25 mouse cellular contexts compared by ENCODE assay signal in the genomic region with DNA sequence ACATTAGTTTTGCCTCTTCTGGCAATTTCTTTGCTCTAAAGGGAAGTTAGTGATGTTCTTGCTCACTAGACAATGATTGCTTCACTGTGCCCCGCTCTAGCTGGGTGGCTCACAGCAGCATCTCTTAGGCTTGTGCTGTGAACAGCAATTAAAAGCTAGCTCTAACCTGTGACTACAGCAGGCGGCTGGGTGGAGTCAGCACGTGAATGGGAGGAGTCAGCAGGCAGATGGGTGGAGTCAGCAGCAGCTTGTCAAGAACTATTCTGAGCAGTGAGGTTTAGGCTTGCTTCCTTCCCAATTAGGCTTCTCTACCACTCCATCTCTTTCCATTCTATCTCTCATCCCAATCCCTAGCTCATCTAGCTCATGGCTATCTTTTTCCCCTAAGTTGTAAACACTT.
A peak's percentile ranks its signal among the peaks of the same experiment; 100 is the strongest.
DNase-seq lines count a peak whose midpoint lies in the region; ATAC-seq and TF ChIP-seq lines count a peak whose summit lies in the region.
"Had no signal": no experiment of that assay in that cellular context is flagged by ENCODE, and none has a peak within 500 bp of the region (broad histone marks: within the 10 kb centered on the region; RNA-seq: fewer than 3 reads in every experiment).

No protein-coding gene starts in this region.

- H3K27ac ChIP-seq in kidney, embryonic 16.5 days (ENCODE audit: low read length): no peak overlapping the region
- H3K27ac ChIP-seq in MEL (ENCODE audit: control insufficient read depth, low read depth, low read length): no peak overlapping the region
- no peak overlapping the region for H3K27ac ChIP-seq in midbrain, embryonic 16.5 days (ENCODE audit: low read length)
- no peak overlapping the region for H3K27ac ChIP-seq in forebrain, embryonic 14.5 days (ENCODE audit: low read depth, low read length)
- H3K27ac ChIP-seq: embryonic facial prominence, embryonic 15.5 days; forebrain, embryonic 12.5 days; hindbrain, embryonic 10.5 days; hindbrain, postnatal 0 days; neural tube, embryonic 13.5 days; stomach, embryonic 15.5 days had no signal

- H3K4me3 ChIP-seq in kidney, embryonic 16.5 days (ENCODE audit: low read length): no peak overlapping the region
- H3K4me3 ChIP-seq in MEL (ENCODE audit: control insufficient read depth in 1 of 2, insufficient read depth in 1 of 2, low read depth in 2 of 2, low read length in 2 of 2): no peak overlapping the region
- no peak overlapping the region for H3K4me3 ChIP-seq in midbrain, embryonic 16.5 days (ENCODE audit: low read depth, low read length)
- H3K4me3 ChIP-seq in forebrain, embryonic 14.5 days (ENCODE audit: low read depth, low read length): no peak overlapping the region
- H3K4me3 ChIP-seq: embryonic facial prominence, embryonic 15.5 days; forebrain, embryonic 12.5 days; hindbrain, embryonic 10.5 days; layer of hippocampus, adult 2 months; neural tube, embryonic 13.5 days; stomach, embryonic 15.5 days had no signal

- H3K36me3 ChIP-seq in kidney, embryonic 16.5 days (ENCODE audit: insufficient read depth, low read length): no peaks in the 10 kb centered on the region
- no peaks in the 10 kb centered on the region for H3K36me3 ChIP-seq in MEL (ENCODE audit: control insufficient read depth in 1 of 2, insufficient read depth in 2 of 2, low read length in 2 of 2)
- 0 out of 2 replicates have a peak, but pooled peaks cover 2% of the 10 kb centered on the region for H3K36me3 ChIP-seq in midbrain, embryonic 16.5 days (ENCODE audit: control insufficient read depth, insufficient read depth, low read length)
- 0 out of 2 replicates have a peak, but pooled peaks cover 3% of the 10 kb centered on the region for H3K36me3 ChIP-seq in forebrain, embryonic 14.5 days (ENCODE audit: control insufficient read depth, insufficient read depth, low read length)
- H3K36me3 ChIP-seq: embryonic facial prominence, embryonic 15.5 days; forebrain, embryonic 12.5 days; hindbrain, embryonic 10.5 days; stomach, embryonic 15.5 days had no signal

- H3K4me1 ChIP-seq in kidney, embryonic 16.5 days (ENCODE audit: insufficient read depth, low read length): no peaks in the 10 kb centered on the region
- H3K4me1 ChIP-seq in MEL (ENCODE audit: control insufficient read depth in 1 of 2, insufficient read depth in 2 of 2, low read length in 2 of 2): no peaks in the 10 kb centered on the region
- H3K4me1 ChIP-seq in midbrain, embryonic 16.5 days (ENCODE audit: control insufficient read depth, insufficient read depth, low read length): no peaks in the 10 kb centered on the region
- no peaks in the 10 kb centered on the region for H3K4me1 ChIP-seq in forebrain, embryonic 14.5 days (ENCODE audit: control insufficient read depth, insufficient read depth, low read length)
- H3K4me1 ChIP-seq: embryonic facial prominence, embryonic 15.5 days; forebrain, embryonic 12.5 days; neural tube, embryonic 13.5 days; stomach, embryonic 15.5 days had no signal

- DNase-seq in kidney, adult 9 months: peak; percentile 10
- DNase-seq in A20 (ENCODE audit: low read depth, low spot score) (peak; percentile 25), MEL (ENCODE audit: low read depth, low spot score) (peak; percentile 48)
- DNase-seq in spleen, adult 18-20 months: no peak
- no peak for DNase-seq in forebrain, embryonic 14.5 days (ENCODE audit: low spot score)
- DNase-seq: adrenal gland, adult 2 months; cerebellum, adult 11 months; cerebellum, postnatal 14 days; kidney, postnatal 10 days; layer of hippocampus, postnatal 36 days; lung, adult 2 months; lung, postnatal 4 days; right cerebral cortex, postnatal 14 days had no signal

- no peak for TF ChIP-seq EP300 in MEL (IDR thresholded peaks at IDR 0.05; ENCODE audit: low read depth in 1 of 2, low read length in 2 of 2)

- no peak overlapping the region for H3K9ac ChIP-seq in kidney, embryonic 16.5 days (replicated peaks; ENCODE audit: low read length)
- H3K9ac ChIP-seq in MEL (ENCODE audit: control insufficient read depth, low read depth, low read length, poor library complexity, severe bottlenecking): no peak overlapping the region
- H3K9ac ChIP-seq in midbrain, embryonic 16.5 days (ENCODE audit: low read depth, low read length): no peak overlapping the region
- H3K9ac ChIP-seq in forebrain, embryonic 14.5 days (ENCODE audit: low read length): no peak overlapping the region
- H3K9ac ChIP-seq: embryonic facial prominence, embryonic 15.5 days; forebrain, embryonic 12.5 days; neural tube, embryonic 13.5 days; stomach, embryonic 15.5 days had no signal

- TF ChIP-seq RAD21 in MEL (IDR thresholded peaks at IDR 0.05; ENCODE audit: low read depth, low read length): no peak

- H3K79me2 ChIP-seq in MEL (ENCODE audit: control insufficient read depth, insufficient read depth, low read length, poor library complexity): no peaks in the 10 kb centered on the region

- WGBS in kidney, embryonic 16.5 days: 45% methylated on average over 3 of the region's 3 CpGs
- WGBS in midbrain, embryonic 16.5 days: 34% methylated on average over 3 of the region's 3 CpGs
- 35% methylated on average over 3 of the region's 3 CpGs for WGBS in forebrain, embryonic 14.5 days

- no peak for TF ChIP-seq CTCF in MEL (IDR thresholded peaks at IDR 0.05 in 2 of 3, conservative IDR thresholded peaks at IDR 0.05 in 1 of 3; ENCODE audit: control insufficient read depth in 1 of 3, insufficient read depth in 1 of 3, low read depth in 2 of 3, low read length in 3 of 3, poor library complexity in 1 of 3, severe bottlenecking in 1 of 3)

- H3K4me2 ChIP-seq in kidney, embryonic 16.5 days (replicated peaks; ENCODE audit: low read depth, low read length): no peak overlapping the region
- no peak overlapping the region for H3K4me2 ChIP-seq in midbrain, embryonic 16.5 days (ENCODE audit: low read length)
- H3K4me2 ChIP-seq in forebrain, embryonic 14.5 days (ENCODE audit: low read length): no peak overlapping the region
- H3K4me2 ChIP-seq: embryonic facial prominence, embryonic 15.5 days; forebrain, embryonic 12.5 days; midbrain, embryonic 11.5 days; neural tube, embryonic 13.5 days; stomach, embryonic 15.5 days had no signal

- no peaks in the 10 kb centered on the region for H3K27me3 ChIP-seq in kidney, embryonic 16.5 days (ENCODE audit: insufficient read depth, low read length)
- H3K27me3 ChIP-seq in MEL (ENCODE audit: control insufficient read depth in 1 of 2, insufficient read depth in 2 of 2, low read length in 2 of 2): 0 out of 4 replicates have a peak, but pooled peaks cover 0 to 1% of the 10 kb centered on the region in 2 experiments
- no peaks in the 10 kb centered on the region for H3K27me3 ChIP-seq in midbrain, embryonic 16.5 days (ENCODE audit: control insufficient read depth, insufficient read depth, low read depth, low read length)
- no peaks in the 10 kb centered on the region for H3K27me3 ChIP-seq in forebrain, embryonic 14.5 days (replicated peaks; ENCODE audit: control insufficient read depth, insufficient read depth, low read length)
- H3K27me3 ChIP-seq: embryonic facial prominence, embryonic 15.5 days; forebrain, embryonic 12.5 days; neural tube, embryonic 13.5 days; stomach, embryonic 15.5 days had no signal

- no peak for TF ChIP-seq POLR2A in MEL (IDR thresholded peaks at IDR 0.05; ENCODE audit: control insufficient read depth in 1 of 2, insufficient read depth in 1 of 2, low read depth in 1 of 2, low read length in 2 of 2, poor library complexity in 1 of 2)

- ATAC-seq in kidney, embryonic 16.5 days (ENCODE audit: low FRiP score, low TSS enrichment): no peak
- peak; percentile 70; the same call in 1 of the 2 replicates for ATAC-seq in erythroblast, adult 5-6 weeks (replicated peaks; ENCODE audit: low FRiP score, poor library complexity, severe bottlenecking)
- ATAC-seq in midbrain, embryonic 16.5 days: no peak
- ATAC-seq in forebrain, embryonic 14.5 days: no peak
- ATAC-seq: hindbrain, postnatal 0 days; intestine, postnatal 0 days had no signal

- H3K9me3 ChIP-seq in kidney, embryonic 16.5 days (ENCODE audit: low read length): no peaks in the 10 kb centered on the region
- H3K9me3 ChIP-seq in MEL (replicated peaks; ENCODE audit: insufficient read depth, low read length): no peaks in the 10 kb centered on the region
- no peaks in the 10 kb centered on the region for H3K9me3 ChIP-seq in midbrain, embryonic 16.5 days (replicated peaks; ENCODE audit: control insufficient read depth, low read length, poor library complexity, severe bottlenecking)
- no peaks in the 10 kb centered on the region for H3K9me3 ChIP-seq in forebrain, embryonic 14.5 days (replicated peaks; ENCODE audit: control insufficient read depth, low read length)
- H3K9me3 ChIP-seq: embryonic facial prominence, embryonic 15.5 days; forebrain, embryonic 12.5 days; hindbrain, embryonic 10.5 days; neural tube, embryonic 13.5 days; stomach, embryonic 15.5 days had no signal

TF ChIP-seq in MEL, 35 proteins besides CTCF, POLR2A, EP300 and RAD21:
- TF ChIP-seq BHLHE40 (IDR thresholded peaks at IDR 0.05; ENCODE audit: borderline replicate concordance, low read depth, low read length) (peak; percentile 92), ZMIZ1 (IDR thresholded peaks at IDR 0.05; ENCODE audit: low read depth, low read length) (no peak), JUND (IDR thresholded peaks at IDR 0.05; ENCODE audit: low read depth, low read length) (no peak)
TF ChIP-seq in MEL: peak in this region for 1.

Comparison
In these comparisons a context has a peak if more than half of its experiments do, and no peak if none do; other contexts are left out.
1. DNase-seq: peak in kidney, adult 9 months (single experiment), A20 (single experiment) and MEL (single experiment); none in spleen, adult 18-20 months (0 of 2) and forebrain, embryonic 14.5 days (single experiment).